In the genomic region with DNA sequence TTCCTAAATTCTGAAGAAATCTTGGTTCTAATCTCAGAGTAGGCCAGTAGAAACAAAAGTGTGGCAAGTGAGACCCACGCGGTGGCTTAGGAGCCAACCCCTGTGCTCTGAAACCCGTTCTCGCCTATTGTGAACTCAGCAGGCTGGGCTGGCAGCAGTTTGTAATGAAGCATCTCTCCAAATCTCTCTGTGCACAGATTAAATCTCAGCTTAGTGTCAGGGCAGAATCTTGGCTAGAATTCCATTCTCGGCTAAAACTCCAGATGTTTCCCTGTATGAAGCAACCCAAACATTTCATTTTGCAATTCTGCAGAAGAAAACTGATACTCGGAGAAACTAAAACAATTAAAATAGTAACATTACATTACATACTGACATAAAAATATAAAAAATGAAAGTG, we compare ENCODE assay signal across 24 mouse cellular contexts. TPM values are rescaled to one million over a fixed set of nuclear protein-coding genes. Genes with fewer than 3 reads are reported as not detected.
DNase-seq lines count a peak whose midpoint lies in the region; ATAC-seq and TF ChIP-seq lines count a peak whose summit lies in the region.
"Had no signal": no experiment of that assay in that cellular context is flagged by ENCODE, and none has a peak within 500 bp of the region (broad histone marks: within the 10 kb centered on the region; RNA-seq: fewer than 3 reads in every experiment).

No protein-coding gene starts in this region.

- no peaks in the 10 kb centered on the region for H3K27me3 ChIP-seq in hindbrain, postnatal 0 days (ENCODE audit: insufficient read depth, low read length)
- no peaks in the 10 kb centered on the region for H3K27me3 ChIP-seq in hindbrain, embryonic 12.5 days
- no peaks in the 10 kb centered on the region for H3K27me3 ChIP-seq in midbrain, postnatal 0 days (ENCODE audit: insufficient read depth, low read length)
- no peaks in the 10 kb centered on the region for H3K27me3 ChIP-seq in midbrain, embryonic 10.5 days (ENCODE audit: low read depth, poor library complexity, severe bottlenecking)
- H3K27me3 ChIP-seq in intestine, embryonic 15.5 days (replicated peaks), result no peaks in the 10 kb centered on the region
- H3K27me3 ChIP-seq: embryonic facial prominence, embryonic 13.5 days; neural tube, embryonic 13.5 days had no signal

- no peak overlapping the region for H3K4me2 ChIP-seq in hindbrain, postnatal 0 days (ENCODE audit: low read depth, low read length)
- H3K4me2 ChIP-seq in hindbrain, embryonic 12.5 days (replicated peaks), result no peak overlapping the region
- no peak overlapping the region for H3K4me2 ChIP-seq in midbrain, postnatal 0 days (ENCODE audit: low read depth, low read length, poor library complexity, severe bottlenecking)
- H3K4me2 ChIP-seq in intestine, embryonic 15.5 days (replicated peaks), result no peak overlapping the region
- H3K4me2 ChIP-seq: embryonic facial prominence, embryonic 13.5 days; liver, embryonic 11.5 days; midbrain, embryonic 11.5 days; neural tube, embryonic 13.5 days had no signal

- H3K9me3 ChIP-seq in hindbrain, postnatal 0 days (ENCODE audit: low read length), result no peaks in the 10 kb centered on the region
- H3K9me3 ChIP-seq in hindbrain, embryonic 12.5 days (replicated peaks), result no peaks in the 10 kb centered on the region
- no peaks in the 10 kb centered on the region for H3K9me3 ChIP-seq in midbrain, postnatal 0 days (ENCODE audit: low read length)
- H3K9me3 ChIP-seq in midbrain, embryonic 10.5 days (replicated peaks), result no peaks in the 10 kb centered on the region
- no peaks in the 10 kb centered on the region for H3K9me3 ChIP-seq in intestine, embryonic 15.5 days
- H3K9me3 ChIP-seq: embryonic facial prominence, embryonic 13.5 days; forebrain, embryonic 10.5 days; limb, embryonic 10.5 days; neural tube, embryonic 13.5 days had no signal

- H3K4me1 ChIP-seq in hindbrain, postnatal 0 days (ENCODE audit: insufficient read depth, low read length), result no peaks in the 10 kb centered on the region
- peaks cover 8% of the 10 kb centered on the region for H3K4me1 ChIP-seq in hindbrain, embryonic 12.5 days
- H3K4me1 ChIP-seq in midbrain, postnatal 0 days (ENCODE audit: insufficient read depth, low read length), result no peaks in the 10 kb centered on the region
- H3K4me1 ChIP-seq in midbrain, embryonic 10.5 days, result peaks cover 13% of the 10 kb centered on the region
- H3K4me1 ChIP-seq in intestine, embryonic 15.5 days (replicated peaks), result no peaks in the 10 kb centered on the region; the same call in 1 of the 2 replicates

- no peak for TF ChIP-seq CTCF in hindbrain, postnatal 0 days (IDR thresholded peaks at IDR 0.05; ENCODE audit: low read depth)
- TF ChIP-seq CTCF in midbrain, postnatal 0 days (IDR thresholded peaks at IDR 0.05), result no peak

- H3K36me3 ChIP-seq in hindbrain, postnatal 0 days (ENCODE audit: insufficient read depth, low read length), result no peaks in the 10 kb centered on the region
- H3K36me3 ChIP-seq in hindbrain, embryonic 12.5 days, result no peaks in the 10 kb centered on the region
- no peaks in the 10 kb centered on the region for H3K36me3 ChIP-seq in midbrain, postnatal 0 days (ENCODE audit: insufficient read depth, low read length)
- no peaks in the 10 kb centered on the region for H3K36me3 ChIP-seq in midbrain, embryonic 10.5 days
- no peaks in the 10 kb centered on the region for H3K36me3 ChIP-seq in intestine, embryonic 15.5 days
- H3K36me3 ChIP-seq: embryonic facial prominence, embryonic 13.5 days; forebrain, embryonic 10.5 days; limb, embryonic 10.5 days; neural tube, embryonic 13.5 days had no signal

- H3K27ac ChIP-seq in hindbrain, postnatal 0 days, result no peak overlapping the region
- H3K27ac ChIP-seq in hindbrain, embryonic 12.5 days, result no peak overlapping the region
- no peak overlapping the region for H3K27ac ChIP-seq in midbrain, postnatal 0 days (ENCODE audit: low read depth, low read length)
- no peak overlapping the region for H3K27ac ChIP-seq in midbrain, embryonic 10.5 days (replicated peaks)
- no peak overlapping the region for H3K27ac ChIP-seq in intestine, embryonic 15.5 days
- H3K27ac ChIP-seq: embryonic facial prominence, embryonic 13.5 days; forebrain, embryonic 10.5 days; limb, embryonic 10.5 days; macrophage; neural tube, embryonic 13.5 days had no signal

- ATAC-seq in hindbrain, postnatal 0 days, result no peak
- no peak for ATAC-seq in hindbrain, embryonic 12.5 days (ENCODE audit: low FRiP score)
- ATAC-seq in midbrain, postnatal 0 days (ENCODE audit: low FRiP score), result no peak
- peak; percentile 14; the same call in 1 of the 2 replicates for ATAC-seq in intestine, embryonic 15.5 days
- ATAC-seq: forebrain, postnatal 0 days had no signal

- H3K4me3 ChIP-seq in hindbrain, postnatal 0 days (ENCODE audit: low read length), result no peak overlapping the region
- H3K4me3 ChIP-seq in hindbrain, embryonic 12.5 days, result no peak overlapping the region
- no peak overlapping the region for H3K4me3 ChIP-seq in midbrain, postnatal 0 days (ENCODE audit: low read depth, low read length)
- H3K4me3 ChIP-seq in midbrain, embryonic 10.5 days, result no peak overlapping the region
- H3K4me3 ChIP-seq in intestine, embryonic 15.5 days (replicated peaks), result no peak overlapping the region
- H3K4me3 ChIP-seq: embryonic facial prominence, embryonic 13.5 days; forebrain, embryonic 10.5 days; limb, embryonic 10.5 days; neural tube, embryonic 13.5 days had no signal

- 53% methylated on average over 6 of the region's 6 CpGs for WGBS in hindbrain, postnatal 0 days
- WGBS in hindbrain, embryonic 12.5 days, result 85% methylated on average over 6 of the region's 6 CpGs
- 71% methylated on average over 6 of the region's 6 CpGs for WGBS in midbrain, postnatal 0 days
- WGBS in midbrain, embryonic 10.5 days, result 82% methylated on average over 6 of the region's 6 CpGs
- WGBS in intestine, embryonic 15.5 days, result 38% methylated on average over 6 of the region's 6 CpGs

- no peak overlapping the region for H3K9ac ChIP-seq in hindbrain, postnatal 0 days (replicated peaks; ENCODE audit: low read length)
- no peak overlapping the region for H3K9ac ChIP-seq in hindbrain, embryonic 12.5 days
- no peak overlapping the region for H3K9ac ChIP-seq in midbrain, postnatal 0 days (replicated peaks; ENCODE audit: low read length, poor library complexity, severe bottlenecking)
- no peak overlapping the region for H3K9ac ChIP-seq in intestine, embryonic 15.5 days
- H3K9ac ChIP-seq: embryonic facial prominence, embryonic 13.5 days; forebrain, postnatal 0 days; neural tube, embryonic 13.5 days had no signal

- peak; percentile 23 for DNase-seq in hindbrain, postnatal 0 days (ENCODE audit: low spot score)
- DNase-seq in midbrain, postnatal 0 days (ENCODE audit: low spot score), result peak; percentile 23
- no peak for DNase-seq in midbrain, embryonic 10.5 days (ENCODE audit: low spot score)
- no peak for DNase-seq in retina, postnatal 1 day
- no peak for DNase-seq in adrenal gland, postnatal 10 days
- DNase-seq: adrenal gland, adult 2 months; B cell, adult 2 months; cerebellum, adult 9-11 months; forebrain, postnatal 0 days; heart, adult 18-20 months; heart, postnatal 36 days; kidney, adult 9 months; kidney, postnatal 25 days; layer of hippocampus, adult 9-11 months; thymus, adult 2 months had no signal

RNA-seq across cellular contexts. Expression of a gene that starts 33.3 kb away (rescaled TPM):
- total RNA-seq in hindbrain, postnatal 0 days (2014; rRNA removed), result 19.3 and 21.0 TPM in 2 replicates
- 9.7 and 10.3 TPM in 2 replicates for polyA plus RNA-seq in hindbrain, postnatal 0 days (2015; fragmentation: Nextera tagmentation; extraction: Ambion mirVana)
- 10.0 and 10.1 TPM in 2 replicates for polyA plus RNA-seq in hindbrain, embryonic 12.5 days (2016; fragmentation: Nextera tagmentation; extraction: Ambion mirVana)
- total RNA-seq in midbrain, postnatal 0 days (2014; rRNA removed), result 17.0 and 20.2 TPM in 2 replicates
- 7.4 and 8.4 TPM in 2 replicates for polyA plus RNA-seq in midbrain, postnatal 0 days (2015; fragmentation: Nextera tagmentation; extraction: Ambion mirVana)
- 11.1 and 12.0 TPM in 2 replicates for polyA plus RNA-seq in midbrain, embryonic 10.5 days (2016; fragmentation: Nextera tagmentation; extraction: Ambion mirVana)
- 11.6 and 14.2 TPM in 2 replicates for polyA plus RNA-seq in intestine, embryonic 15.5 days (2015; fragmentation: Nextera tagmentation; extraction: Ambion mirVana)
- 10 to 100 TPM; 16.4 to 19.2 TPM for total RNA-seq in adrenal gland, postnatal 10 days (2021)

RNA-seq across cellular contexts. Expression of a gene that starts 59.8 kb away (rescaled TPM):
- total RNA-seq in hindbrain, postnatal 0 days (2014; rRNA removed), result 5.8 and 6.4 TPM in 2 replicates
- 24.6 and 25.0 TPM in 2 replicates for polyA plus RNA-seq in hindbrain, postnatal 0 days (2015; fragmentation: Nextera tagmentation; extraction: Ambion mirVana)
- polyA plus RNA-seq in hindbrain, embryonic 12.5 days (2016; fragmentation: Nextera tagmentation; extraction: Ambion mirVana), result 15.3 and 19.2 TPM in 2 replicates
- 12.6 and 20.9 TPM in 2 replicates for total RNA-seq in midbrain, postnatal 0 days (2014; rRNA removed)
- polyA plus RNA-seq in midbrain, postnatal 0 days (2015; fragmentation: Nextera tagmentation; extraction: Ambion mirVana), result 27.2 and 29.0 TPM in 2 replicates
- 11.5 and 14.5 TPM in 2 replicates for polyA plus RNA-seq in midbrain, embryonic 10.5 days (2016; fragmentation: Nextera tagmentation; extraction: Ambion mirVana)
- polyA plus RNA-seq in intestine, embryonic 15.5 days (2015; fragmentation: Nextera tagmentation; extraction: Ambion mirVana), result 8.0 and 8.1 TPM in 2 replicates
- total RNA-seq in adrenal gland, postnatal 10 days (2021), result 1 to 10 TPM; 7.3 to 9.8 TPM

Comparison
In these comparisons a context has a peak if more than half of its experiments do, and no peak if none do; other contexts are left out.
1. DNase-seq: peak in hindbrain, postnatal 0 days (single experiment) and midbrain, postnatal 0 days (single experiment); none in midbrain, embryonic 10.5 days (single experiment), retina, postnatal 1 day (single experiment) and adrenal gland, postnatal 10 days (single experiment).